In the genomic region with DNA sequence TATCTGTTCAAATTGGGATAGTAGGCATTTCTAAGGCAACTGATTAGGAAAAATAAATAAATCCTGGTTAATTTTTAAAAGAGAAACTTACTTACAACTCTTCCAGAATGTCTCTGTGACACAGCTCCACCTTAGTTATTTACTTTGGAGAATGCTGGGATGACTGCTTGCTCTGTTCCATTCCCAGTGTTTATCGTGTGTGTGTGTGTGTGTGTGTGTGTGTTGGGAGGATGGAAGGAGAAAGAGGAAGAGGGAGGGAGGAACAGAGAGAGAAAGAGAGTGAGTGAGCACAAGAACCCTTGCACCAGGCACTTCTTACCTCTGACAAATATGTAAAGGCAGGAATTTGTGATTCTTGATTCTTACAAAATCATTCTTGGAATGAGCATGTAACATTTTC, we compare ENCODE assay signal across 19 mouse cellular contexts.
DNase-seq lines count a peak whose midpoint lies in the region; ATAC-seq and TF ChIP-seq lines count a peak whose summit lies in the region.
"Had no signal": no experiment of that assay in that cellular context is flagged by ENCODE, and none has a peak within 500 bp of the region (broad histone marks: within the 10 kb centered on the region; RNA-seq: fewer than 3 reads in every experiment).

No protein-coding gene starts in this region.

- ATAC-seq in liver, embryonic 16.5 days (ENCODE audit: low read depth), result peak; percentile 69
- ATAC-seq in intestine, embryonic 16.5 days, result no peak
- no peak for ATAC-seq in hindbrain, embryonic 11.5 days (ENCODE audit: low FRiP score)

- peaks cover 41% of the 10 kb centered on the region for H3K4me1 ChIP-seq in kidney, adult 2 months (ENCODE audit: control insufficient read depth, insufficient read depth, low read length)
- H3K4me1 ChIP-seq in liver, embryonic 16.5 days (ENCODE audit: control insufficient read depth, low read depth, low read length), result no peaks in the 10 kb centered on the region
- peaks cover 10% of the 10 kb centered on the region for H3K4me1 ChIP-seq in intestine, embryonic 16.5 days (ENCODE audit: control insufficient read depth, insufficient read depth, low read length)
- H3K4me1 ChIP-seq in hindbrain, embryonic 11.5 days (replicated peaks; ENCODE audit: control insufficient read depth, insufficient read depth, low read length), result no peaks in the 10 kb centered on the region
- H3K4me1 ChIP-seq: midbrain, embryonic 12.5 days; neural tube, embryonic 15.5 days had no signal

- peak overlapping the region; percentile 42 for H3K4me2 ChIP-seq in liver, embryonic 16.5 days (ENCODE audit: low read depth, low read length)
- peak overlapping the region; percentile 52 for H3K4me2 ChIP-seq in intestine, embryonic 16.5 days (ENCODE audit: low read depth, low read length)
- H3K4me2 ChIP-seq in hindbrain, embryonic 11.5 days (replicated peaks; ENCODE audit: low read depth, low read length), result no peak overlapping the region
- H3K4me2 ChIP-seq: embryonic facial prominence, embryonic 13.5 days; hindbrain, embryonic 14.5 days; midbrain, embryonic 12.5 days; neural tube, embryonic 15.5 days had no signal

- H3K9me3 ChIP-seq in liver, embryonic 16.5 days (replicated peaks; ENCODE audit: control insufficient read depth, low read length), result no peaks in the 10 kb centered on the region
- no peaks in the 10 kb centered on the region for H3K9me3 ChIP-seq in intestine, embryonic 16.5 days (ENCODE audit: control insufficient read depth, low read length)
- H3K9me3 ChIP-seq in hindbrain, embryonic 11.5 days (ENCODE audit: control insufficient read depth, low read length), result no peaks in the 10 kb centered on the region
- H3K9me3 ChIP-seq: embryonic facial prominence, embryonic 13.5 days; liver, embryonic 13.5 days; midbrain, embryonic 12.5 days; neural tube, embryonic 15.5 days had no signal

- peak; percentile 47 for DNase-seq in kidney, adult 2 months
- no peak for DNase-seq in kidney, adult 18-20 months
- DNase-seq in liver, result no peak
- peak; percentile 59 for DNase-seq in yolk sac, embryonic 10.5 days (ENCODE audit: low spot score)
- no peak for DNase-seq in left cerebral cortex, postnatal 4 days
- no peak for DNase-seq in hindbrain, embryonic 11.5 days (ENCODE audit: low spot score)
- DNase-seq: adrenal gland, postnatal 14 days; cerebellum, adult 11-12 months; gastrocnemius, postnatal 10 days; heart, postnatal 14 days; liver, embryonic 13.5 days; thymus, adult 18-20 months had no signal

- H3K27ac ChIP-seq in kidney, adult 2 months (ENCODE audit: insufficient read depth, low read depth, low read length), result peak overlapping the region; percentile 92
- H3K27ac ChIP-seq in liver, embryonic 16.5 days (ENCODE audit: low read length), result no peak overlapping the region; the same call in 1 of the 2 replicates
- peak overlapping the region; percentile 51 for H3K27ac ChIP-seq in intestine, embryonic 16.5 days (ENCODE audit: low read length)
- H3K27ac ChIP-seq in hindbrain, embryonic 11.5 days (ENCODE audit: low read depth, low read length), result no peak overlapping the region
- H3K27ac ChIP-seq: embryonic facial prominence, embryonic 13.5 days; hindbrain, embryonic 14.5 days; midbrain, embryonic 12.5 days; neural tube, embryonic 15.5 days had no signal

- no peaks in the 10 kb centered on the region for H3K27me3 ChIP-seq in kidney, adult 2 months (replicated peaks; ENCODE audit: control insufficient read depth, insufficient read depth, low read length)
- H3K27me3 ChIP-seq in liver, embryonic 16.5 days (ENCODE audit: control insufficient read depth, insufficient read depth, low read depth, low read length), result no peaks in the 10 kb centered on the region
- no peaks in the 10 kb centered on the region for H3K27me3 ChIP-seq in intestine, embryonic 16.5 days (replicated peaks; ENCODE audit: control insufficient read depth, insufficient read depth, low read length)
- no peaks in the 10 kb centered on the region for H3K27me3 ChIP-seq in hindbrain, embryonic 11.5 days (ENCODE audit: control insufficient read depth, insufficient read depth, low read length)
- H3K27me3 ChIP-seq: embryonic facial prominence, embryonic 13.5 days; liver, embryonic 13.5 days; midbrain, embryonic 12.5 days; neural tube, embryonic 15.5 days had no signal

- TF ChIP-seq CTCF in kidney, adult 2 months (conservative IDR thresholded peaks at IDR 0.05; ENCODE audit: insufficient read depth, insufficient read length, low read depth, low read length), result no peak

- 0 out of 2 replicates have a peak overlapping the region, but pooled peaks have one; percentile 6 for H3K4me3 ChIP-seq in kidney, adult 2 months (ENCODE audit: insufficient read depth, low read depth, low read length)
- no peak overlapping the region for H3K4me3 ChIP-seq in liver, embryonic 16.5 days (ENCODE audit: low read depth, low read length)
- peak overlapping the region; percentile 25; the same call in 1 of the 2 replicates for H3K4me3 ChIP-seq in intestine, embryonic 16.5 days (ENCODE audit: low read length)
- H3K4me3 ChIP-seq in hindbrain, embryonic 11.5 days (ENCODE audit: low read depth, low read length), result no peak overlapping the region
- H3K4me3 ChIP-seq: embryonic facial prominence, embryonic 13.5 days; liver, embryonic 13.5 days; midbrain, embryonic 12.5 days; myocyte; neural tube, embryonic 15.5 days had no signal

- no peak for TF ChIP-seq POLR2A in kidney, adult 2 months (IDR thresholded peaks at IDR 0.05; ENCODE audit: low read depth, low read length)

- no peaks in the 10 kb centered on the region for H3K36me3 ChIP-seq in kidney, adult 2 months (ENCODE audit: control insufficient read depth, insufficient read depth, low read length)
- H3K36me3 ChIP-seq in liver, embryonic 16.5 days (ENCODE audit: control insufficient read depth, insufficient read depth), result no peaks in the 10 kb centered on the region
- H3K36me3 ChIP-seq in intestine, embryonic 16.5 days (ENCODE audit: control insufficient read depth, insufficient read depth, low read length), result no peaks in the 10 kb centered on the region
- H3K36me3 ChIP-seq in hindbrain, embryonic 11.5 days (ENCODE audit: control insufficient read depth, insufficient read depth, low read length), result no peaks in the 10 kb centered on the region
- H3K36me3 ChIP-seq: embryonic facial prominence, embryonic 13.5 days; liver, embryonic 13.5 days; midbrain, embryonic 12.5 days; neural tube, embryonic 15.5 days had no signal

- 15% methylated on average over 1 of the region's 1 CpGs for WGBS in kidney, adult 2 months
- WGBS in liver, embryonic 16.5 days (ENCODE audit: insufficient replicate concordance), result 28% methylated on average over 1 of the region's 1 CpGs
- 5% methylated on average over 1 of the region's 1 CpGs for WGBS in intestine, embryonic 16.5 days
- WGBS in hindbrain, embryonic 11.5 days, result 76% methylated on average over 1 of the region's 1 CpGs

- H3K9ac ChIP-seq in liver, embryonic 16.5 days (ENCODE audit: low read depth, low read length), result no peak overlapping the region
- H3K9ac ChIP-seq in intestine, embryonic 16.5 days (ENCODE audit: low read depth, low read length), result no peak overlapping the region
- H3K9ac ChIP-seq in hindbrain, embryonic 11.5 days (ENCODE audit: low read depth, low read length), result no peak overlapping the region
- H3K9ac ChIP-seq: embryonic facial prominence, embryonic 13.5 days; hindbrain, embryonic 14.5 days; liver, embryonic 13.5 days; midbrain, embryonic 12.5 days; neural tube, embryonic 15.5 days had no signal

- intact Hi-C loops in left cerebral cortex, postnatal 4 days (cut with DNase I), result no loop called here

Comparison
In these comparisons a context has a peak if more than half of its experiments do, and no peak if none do; other contexts are left out.
1. DNase-seq: peak in kidney, adult 2 months (single experiment) and yolk sac, embryonic 10.5 days (single experiment); none in kidney, adult 18-20 months (single experiment), liver (single experiment), left cerebral cortex, postnatal 4 days (single experiment) and hindbrain, embryonic 11.5 days (single experiment).
2. H3K27ac ChIP-seq: peak in kidney, adult 2 months (single experiment) and intestine, embryonic 16.5 days (single experiment); none in liver, embryonic 16.5 days (single experiment) and hindbrain, embryonic 11.5 days (single experiment).
3. H3K4me3 ChIP-seq: peak in kidney, adult 2 months (single experiment) and intestine, embryonic 16.5 days (single experiment); none in liver, embryonic 16.5 days (single experiment) and hindbrain, embryonic 11.5 days (single experiment).